Mouse (Mus musculus) liver, embryonic 14.5 days (tissue): ENCODE measurements around the gene Gbgt1.

Experiments used
- CTCF ChIP-seq: IDR thresholded peaks from 2 replicates; pipeline ENCODE4 v1.5.1; 2016; ENCODE audit warnings: antibody characterized with exemption, low read depth, control low read depth
- EP300 ChIP-seq: IDR thresholded peaks from 2 replicates; pipeline ENCODE4 v1.6.1; 2016; ENCODE audit warnings: antibody characterized with exemption, low read depth

GRCm38 (mm10) chr2:28469461-28469860, 27.2 kb upstream of the Gbgt1 start:
- TF ChIP-seq EP300 (no peak), CTCF (no peak)
